Mouse (Mus musculus): ENCODE data around the gene Irs3. TPM values are rescaled to one million over a fixed set of nuclear protein-coding genes. Genes with fewer than 3 reads are reported as not detected.

The Irs3 gene
- polyA plus RNA-seq, 1 experiment from 2014 or later: 0.42 TPM

GRCm38 (mm10) chr5:137609292-137609691, 36.2 kb downstream of the Irs3 start:
- no peaks in the 10 kb centered on the region for H3K9me3 ChIP-seq
- H3K27me3 ChIP-seq (ENCODE audit: insufficient read depth, poor library complexity, severe bottlenecking): peaks cover 39% of the 10 kb centered on the region
- H3K4me1 ChIP-seq (replicated peaks): peaks cover 63% of the 10 kb centered on the region
- H3K36me3 ChIP-seq: peaks cover 18% of the 10 kb centered on the region
- WGBS: 63% methylated on average over 3 of the region's 3 CpGs
- H3K27ac ChIP-seq: no peak overlapping the region
- 0 out of 2 replicates have a peak overlapping the region, but pooled peaks have one; percentile 16 for H3K4me3 ChIP-seq
- DNase-seq (ENCODE audit: low spot score): no peak

- Histone ChIP-seq H3K9me3 (no peaks in the 10 kb centered on the region), H3K4me1 (replicated peaks) (peaks cover 61% of the 10 kb centered on the region), H3K4me3 (peak overlapping the region; percentile 43), H3K27ac (peak overlapping the region; percentile 69), H3K27me3 (ENCODE audit: insufficient read depth, poor library complexity, severe bottlenecking) (peaks cover 39% of the 10 kb centered on the region), H3K36me3 (peaks cover 18% of the 10 kb centered on the region)
- DNase-seq (ENCODE audit: low spot score): no peak
- WGBS: 16% methylated on average over 23 of the region's 23 CpGs
Observed at GRCm38 (mm10) chr5:137608654-137609190, 36.8 kb downstream of the Irs3 start.

- peak overlapping the region; percentile 69 for H3K27ac ChIP-seq
- H3K4me1 ChIP-seq (replicated peaks): peaks cover 57% of the 10 kb centered on the region
Observed at GRCm38 (mm10) chr5:137607860-137608653, 37.5 kb downstream of the Irs3 start.

GRCm38 (mm10) chr5:137601365-137601729, 44.2 kb downstream of the Irs3 start:
- H3K27ac ChIP-seq: peak overlapping the region; percentile 96
- 1% methylated on average over 22 of the region's 22 CpGs for WGBS

More at GRCm38 (mm10) chr5:137607860-137608653, 37.5 kb downstream of the Irs3 start:
- no peaks in the 10 kb centered on the region for H3K9me3 ChIP-seq
- no peak for DNase-seq (ENCODE audit: low spot score)
- H3K4me3 ChIP-seq: peak overlapping the region; percentile 43
- peaks cover 39% of the 10 kb centered on the region for H3K27me3 ChIP-seq (ENCODE audit: insufficient read depth, poor library complexity, severe bottlenecking)
- WGBS: 13% methylated on average over 26 of the region's 26 CpGs
- peaks cover 18% of the 10 kb centered on the region for H3K36me3 ChIP-seq

GRCm38 (mm10) chr5:137600619-137601364, 44.7 kb downstream of the Irs3 start, which contains the start of gene Mospd3:
Gene Mospd3 (minus strand): TSS chr5:137601058.
- WGBS: under 1% methylated on average over 41 of the region's 41 CpGs
- Histone ChIP-seq H3K4me1 (replicated peaks) (peaks cover 50% of the 10 kb centered on the region), H3K27me3 (ENCODE audit: insufficient read depth, poor library complexity, severe bottlenecking) (no peaks in the 10 kb centered on the region), H3K27ac (peak within 1 kb of the TSS; percentile 96), H3K36me3 (peaks cover 23% of the 10 kb centered on the region), H3K9me3 (no peaks in the 10 kb centered on the region), H3K4me3 (peak within 1 kb of the TSS; percentile 81)
- DNase-seq (ENCODE audit: low spot score): peak; percentile 96

More at GRCm38 (mm10) chr5:137601365-137601729, 44.2 kb downstream of the Irs3 start:
- no peaks in the 10 kb centered on the region for H3K9me3 ChIP-seq
- peak overlapping the region; percentile 81 for H3K4me3 ChIP-seq
- H3K36me3 ChIP-seq: peaks cover 29% of the 10 kb centered on the region
- H3K4me1 ChIP-seq (replicated peaks): peaks cover 50% of the 10 kb centered on the region
- H3K27me3 ChIP-seq (ENCODE audit: insufficient read depth, poor library complexity, severe bottlenecking): no peaks in the 10 kb centered on the region
- DNase-seq (ENCODE audit: low spot score): peak; percentile 51

GRCm38 (mm10) chr5:137600281-137600618, 45.3 kb downstream of the Irs3 start:
- Histone ChIP-seq H3K4me3 (peak overlapping the region; percentile 81), H3K36me3 (peaks cover 18% of the 10 kb centered on the region), H3K27me3 (ENCODE audit: insufficient read depth, poor library complexity, severe bottlenecking) (no peaks in the 10 kb centered on the region), H3K27ac (peak overlapping the region; percentile 96), H3K9me3 (no peaks in the 10 kb centered on the region), H3K4me1 (replicated peaks) (peaks cover 50% of the 10 kb centered on the region)
- DNase-seq (ENCODE audit: low spot score): no peak
- WGBS: 3% methylated on average over 19 of the region's 19 CpGs

GRCm38 (mm10) chr5:137599600-137599999, 45.9 kb downstream of the Irs3 start:
- Histone ChIP-seq H3K4me1 (replicated peaks) (peaks cover 50% of the 10 kb centered on the region), H3K36me3 (peaks cover 15% of the 10 kb centered on the region), H3K27ac (peak overlapping the region; percentile 96), H3K4me3 (peak overlapping the region; percentile 81), H3K27me3 (ENCODE audit: insufficient read depth, poor library complexity, severe bottlenecking) (no peaks in the 10 kb centered on the region), H3K9me3 (no peaks in the 10 kb centered on the region)
- 69% methylated on average over 9 of the region's 9 CpGs for WGBS
- DNase-seq (ENCODE audit: low spot score): no peak

- 85% methylated on average over 2 of the region's 2 CpGs for WGBS
- Histone ChIP-seq H3K36me3 (peaks cover 15% of the 10 kb centered on the region), H3K4me1 (replicated peaks) (peaks cover 49% of the 10 kb centered on the region), H3K27ac (no peak overlapping the region), H3K9me3 (no peaks in the 10 kb centered on the region), H3K4me3 (no peak overlapping the region), H3K27me3 (ENCODE audit: insufficient read depth, poor library complexity, severe bottlenecking) (no peaks in the 10 kb centered on the region)
- DNase-seq (ENCODE audit: low spot score): no peak
Observed at GRCm38 (mm10) chr5:137598100-137598826, 47.3 kb downstream of the Irs3 start.

- 93% methylated on average over 6 of the region's 6 CpGs for WGBS
Observed at GRCm38 (mm10) chr5:137597625-137598024, 47.9 kb downstream of the Irs3 start.

GRCm38 (mm10) chr5:137596601-137597261, 48.8 kb downstream of the Irs3 start:
- Histone ChIP-seq H3K27ac (peak overlapping the region; percentile 77), H3K4me3 (peak overlapping the region; percentile 38), H3K27me3 (ENCODE audit: insufficient read depth, poor library complexity, severe bottlenecking) (no peaks in the 10 kb centered on the region), H3K36me3 (peaks cover 15% of the 10 kb centered on the region), H3K4me1 (replicated peaks) (peaks cover 34% of the 10 kb centered on the region), H3K9me3 (no peaks in the 10 kb centered on the region)
- 30% methylated on average over 30 of the region's 30 CpGs for whole genome bisulfite sequencing
- no peak for DNase-seq (ENCODE audit: low spot score)

More at GRCm38 (mm10) chr5:137597625-137598024, 47.9 kb downstream of the Irs3 start:
- no peak overlapping the region for H3K27ac ChIP-seq
- H3K27me3 ChIP-seq (ENCODE audit: insufficient read depth, poor library complexity, severe bottlenecking): no peaks in the 10 kb centered on the region
- peaks cover 43% of the 10 kb centered on the region for H3K4me1 ChIP-seq (replicated peaks)
- no peak for DNase-seq (ENCODE audit: low spot score)
- peaks cover 15% of the 10 kb centered on the region for H3K36me3 ChIP-seq
- no peaks in the 10 kb centered on the region for H3K9me3 ChIP-seq
- H3K4me3 ChIP-seq: no peak overlapping the region

- DNase-seq (ENCODE audit: low spot score): no peak
- no peak overlapping the region for H3K27ac ChIP-seq
- 77% methylated on average over 7 of the region's 7 CpGs for WGBS
- H3K36me3 ChIP-seq: peaks cover 15% of the 10 kb centered on the region
- no peaks in the 10 kb centered on the region for H3K9me3 ChIP-seq
- no peaks in the 10 kb centered on the region for H3K27me3 ChIP-seq (ENCODE audit: insufficient read depth, poor library complexity, severe bottlenecking)
- H3K4me3 ChIP-seq: no peak overlapping the region
- peaks cover 29% of the 10 kb centered on the region for H3K4me1 ChIP-seq (replicated peaks)
Observed at GRCm38 (mm10) chr5:137595921-137596320, 49.6 kb downstream of the Irs3 start.

Data from hindbrain, embryonic 10.5 days (tissue).